Mouse (Mus musculus): ENCODE data around the gene Ift81. TPM values are rescaled to one million over a fixed set of nuclear protein-coding genes. Genes with fewer than 3 reads are reported as not detected.

The Ift81 gene
- total RNA-seq, 2 experiments from 2014 or later, result not detected

DNA sequence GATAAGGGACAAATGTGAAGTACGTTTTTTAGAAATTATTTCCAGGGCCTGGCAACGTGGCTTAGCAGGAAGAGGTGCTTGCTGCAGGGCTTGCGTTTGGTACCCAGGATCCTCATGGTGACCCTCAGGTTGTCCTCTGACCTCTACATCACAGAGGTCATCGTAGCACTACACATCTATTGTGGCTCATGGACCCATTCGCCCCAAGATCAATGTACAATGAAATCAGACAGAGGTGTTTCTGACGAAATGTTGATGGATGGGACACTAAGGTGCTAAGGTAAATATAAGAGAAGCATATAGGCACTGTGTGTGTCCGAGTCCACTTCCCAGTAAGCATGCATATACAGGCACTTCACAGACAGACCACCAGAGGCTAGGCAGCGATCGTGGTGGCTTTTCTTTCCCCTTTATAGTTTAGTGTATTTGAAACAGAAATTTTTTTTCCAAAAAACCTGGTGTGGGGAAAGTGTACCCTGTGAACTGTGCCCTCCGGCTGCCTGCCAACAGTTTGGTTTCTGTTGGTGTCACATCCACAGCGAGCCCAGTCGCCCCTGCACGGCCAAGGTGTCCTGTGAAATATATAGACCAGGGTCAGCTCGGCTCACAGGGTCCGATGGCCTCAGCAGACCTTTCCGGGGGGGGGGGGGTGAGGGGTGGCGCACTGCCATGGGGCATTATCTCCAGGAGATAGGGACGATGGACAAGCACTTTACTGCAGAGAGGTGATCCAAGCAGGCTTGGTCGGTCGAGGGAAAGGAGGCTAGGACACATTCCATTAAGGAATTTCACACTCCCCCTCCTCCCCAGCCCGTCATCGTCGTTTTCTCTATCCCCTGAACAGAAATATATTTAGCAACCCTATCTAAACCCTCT, 93.8 kb downstream of the Ift81 start:
- no peak for ATAC-seq (replicated peaks; ENCODE audit: low FRiP score, poor library complexity, severe bottlenecking)

DNA sequence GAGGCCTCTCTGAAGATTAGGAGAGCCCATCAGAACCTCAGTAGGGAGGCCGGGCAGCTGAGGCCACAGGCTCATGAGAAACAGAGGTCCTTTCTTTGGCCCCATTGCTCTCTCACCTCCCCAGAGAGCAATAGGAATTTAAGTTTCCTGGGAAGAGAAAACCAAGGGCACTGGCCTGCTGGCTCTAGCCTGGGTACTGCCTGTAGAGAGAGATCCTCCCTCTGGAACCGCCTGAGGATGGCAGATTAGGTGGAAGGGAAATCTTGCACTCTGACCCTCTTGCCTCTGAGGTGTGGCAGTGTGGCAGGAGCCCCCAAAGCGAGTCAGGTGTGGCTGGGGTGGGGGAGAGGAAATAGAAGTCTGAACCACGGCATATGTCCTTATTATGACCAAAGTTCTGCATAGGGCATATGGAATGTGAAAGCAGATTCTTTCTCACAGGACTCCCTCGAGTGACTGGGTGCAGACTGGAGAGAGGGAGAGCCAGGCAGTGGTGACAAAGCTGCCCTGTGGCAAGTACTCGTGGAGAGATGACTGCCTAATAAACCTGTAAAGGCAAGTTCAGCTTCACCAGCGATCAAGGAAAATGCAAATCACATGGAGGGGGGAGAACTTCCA, 95.2 kb downstream of the Ift81 start:
- no peak for ATAC-seq (replicated peaks; ENCODE audit: low FRiP score, poor library complexity, severe bottlenecking)

DNA sequence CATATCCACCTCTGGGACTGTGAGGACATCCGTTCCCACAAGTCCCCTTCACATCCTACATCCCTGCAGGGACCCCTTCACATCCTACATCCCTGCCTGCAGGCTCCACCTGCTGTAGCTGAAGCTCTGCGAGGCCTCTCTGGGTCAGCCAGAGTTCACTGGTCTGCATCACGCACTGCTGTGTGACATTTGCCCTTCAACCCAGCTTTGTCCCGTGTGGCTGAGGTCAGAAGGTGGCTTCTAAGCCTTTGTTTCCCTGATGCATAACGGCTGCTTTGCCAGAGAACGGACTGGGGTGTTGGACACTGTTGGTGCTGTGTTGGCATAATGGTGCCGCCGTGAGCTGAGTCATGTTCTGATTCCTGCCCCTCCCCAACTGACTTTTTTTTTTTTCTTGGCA, 96.1 kb downstream of the Ift81 start:
- ATAC-seq (replicated peaks; ENCODE audit: low FRiP score, poor library complexity, severe bottlenecking), result no peak

DNA sequence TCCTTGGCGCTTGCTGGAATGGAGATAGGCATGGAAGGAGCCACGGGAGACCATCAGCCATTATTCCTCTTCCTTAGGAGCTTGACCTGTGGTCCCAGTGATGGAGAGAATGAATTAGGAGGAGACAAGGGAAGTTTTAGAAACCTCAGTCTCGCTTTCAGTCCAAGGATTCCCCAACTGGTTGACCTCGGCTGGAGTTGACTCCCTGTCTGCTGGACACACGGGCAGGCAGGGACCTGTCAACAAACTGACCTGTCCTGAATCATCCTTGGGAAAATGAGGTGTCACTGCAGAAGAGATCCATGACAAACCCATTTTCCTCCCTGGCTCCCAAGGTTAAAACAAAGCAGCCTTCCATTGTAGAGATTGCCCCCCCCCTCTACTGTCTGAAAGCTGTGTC, 97.4 kb downstream of the Ift81 start:
- ATAC-seq (replicated peaks; ENCODE audit: low FRiP score, poor library complexity, severe bottlenecking), result no peak

DNA sequence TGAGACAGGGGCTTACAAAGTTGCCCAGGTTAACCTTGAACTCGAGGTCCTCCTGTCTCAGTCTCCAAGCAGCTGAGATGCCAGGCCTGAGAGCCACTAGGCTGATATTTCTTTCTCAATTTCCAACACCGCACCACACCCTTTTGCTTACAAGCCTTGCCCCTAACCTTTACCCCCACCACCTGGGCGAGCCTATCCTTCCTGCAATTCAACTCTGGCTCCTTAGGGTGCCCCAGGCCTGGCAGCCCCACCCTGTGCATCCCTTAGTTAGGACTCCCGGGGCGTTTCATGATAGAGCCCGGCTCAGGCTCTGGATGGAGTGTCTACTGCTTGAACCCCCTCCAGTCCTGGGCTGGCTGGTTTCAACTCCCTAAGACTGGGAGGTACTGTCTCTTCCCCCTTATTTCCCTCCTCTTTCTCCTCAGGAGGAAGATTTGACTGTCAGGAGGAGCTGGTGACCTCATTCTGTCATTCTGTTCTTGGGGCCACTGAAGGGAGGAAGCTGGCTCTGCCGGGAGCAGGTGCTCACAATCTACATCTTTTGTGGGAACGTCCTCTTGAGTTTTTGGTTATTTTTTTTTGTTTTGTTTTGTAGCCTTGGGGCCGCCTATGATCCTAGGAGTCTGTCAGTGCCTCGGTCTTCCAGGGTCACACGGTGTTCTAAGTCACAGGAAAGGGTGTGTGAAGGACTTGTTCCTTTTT, 98.1 kb downstream of the Ift81 start:
- ATAC-seq (replicated peaks; ENCODE audit: low FRiP score, poor library complexity, severe bottlenecking), result no peak

DNA sequence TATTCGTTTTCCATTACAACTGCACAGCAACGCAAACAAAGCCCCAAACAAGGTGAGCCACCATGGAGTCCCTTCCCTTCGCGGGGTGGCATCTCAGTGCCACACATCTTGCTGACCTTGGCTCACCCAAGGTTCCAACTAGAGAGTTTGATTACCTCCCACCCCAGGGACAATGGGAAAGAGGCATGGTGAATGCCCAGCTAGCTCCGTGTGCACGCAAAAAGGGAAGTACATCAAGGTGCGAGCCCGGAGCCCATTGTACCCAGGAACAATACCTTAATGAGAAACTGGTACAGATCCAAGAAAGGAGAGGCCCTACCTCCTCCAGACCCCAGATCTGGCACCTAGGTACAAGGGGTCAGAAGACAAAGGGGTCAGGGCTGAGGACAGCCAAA, 100.2 kb downstream of the Ift81 start:
- ATAC-seq (replicated peaks; ENCODE audit: low FRiP score, poor library complexity, severe bottlenecking), result no peak

DNA sequence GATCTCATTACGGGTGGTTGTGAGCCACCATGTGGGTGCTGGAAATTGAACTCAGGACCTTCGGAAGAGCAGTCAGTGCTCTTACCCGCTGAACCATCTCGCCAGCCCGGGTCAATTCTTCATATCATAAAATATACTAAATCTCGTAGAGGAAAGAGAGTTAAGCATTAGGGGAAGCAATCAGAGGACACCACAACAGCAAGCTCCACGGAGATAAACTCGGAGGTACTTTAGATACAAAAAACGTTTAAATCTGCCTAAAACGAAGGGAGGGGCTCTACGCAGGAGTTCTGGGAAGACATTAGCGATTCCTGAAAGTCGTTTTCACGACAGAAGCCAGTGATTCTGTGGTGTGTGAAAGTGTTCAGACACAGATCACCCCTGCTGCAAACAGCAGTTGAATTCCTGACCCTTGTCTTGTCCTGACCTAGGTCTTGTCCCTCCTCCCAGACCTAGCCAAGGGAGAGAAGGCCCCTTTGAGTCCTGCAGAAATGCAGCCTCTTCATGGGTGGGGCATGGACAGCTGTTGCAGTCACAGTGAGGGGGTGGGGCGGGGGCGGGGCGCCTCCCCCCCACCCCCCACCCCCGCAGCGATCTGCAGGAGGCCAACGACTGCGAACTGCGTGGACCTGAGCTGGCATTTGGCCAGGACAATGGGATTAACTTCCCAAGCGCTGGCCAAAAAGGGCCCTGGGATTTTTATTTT, 100.7 kb downstream of the Ift81 start:
- ATAC-seq (replicated peaks; ENCODE audit: low FRiP score, poor library complexity, severe bottlenecking), result no peak

DNA sequence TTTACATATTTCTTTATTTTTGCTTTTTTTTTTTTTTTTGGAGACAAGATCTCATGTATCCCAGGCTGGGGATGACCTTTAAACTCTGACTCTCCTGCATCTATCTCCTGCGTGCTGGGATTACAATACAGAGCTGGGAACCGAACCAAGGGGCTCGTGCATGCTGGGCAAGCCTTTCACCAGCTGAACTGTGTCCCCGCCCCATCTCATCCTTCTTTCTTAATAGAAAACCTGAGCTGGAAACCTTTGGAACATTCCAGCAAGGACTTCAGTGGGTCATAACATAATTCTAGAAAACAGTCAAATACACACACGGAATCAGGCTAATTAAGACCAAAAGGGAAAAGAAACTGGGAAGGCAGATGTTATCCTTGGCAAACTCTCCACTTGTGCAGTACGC, 102.3 kb downstream of the Ift81 start:
- no peak for ATAC-seq (replicated peaks; ENCODE audit: low FRiP score, poor library complexity, severe bottlenecking)

DNA sequence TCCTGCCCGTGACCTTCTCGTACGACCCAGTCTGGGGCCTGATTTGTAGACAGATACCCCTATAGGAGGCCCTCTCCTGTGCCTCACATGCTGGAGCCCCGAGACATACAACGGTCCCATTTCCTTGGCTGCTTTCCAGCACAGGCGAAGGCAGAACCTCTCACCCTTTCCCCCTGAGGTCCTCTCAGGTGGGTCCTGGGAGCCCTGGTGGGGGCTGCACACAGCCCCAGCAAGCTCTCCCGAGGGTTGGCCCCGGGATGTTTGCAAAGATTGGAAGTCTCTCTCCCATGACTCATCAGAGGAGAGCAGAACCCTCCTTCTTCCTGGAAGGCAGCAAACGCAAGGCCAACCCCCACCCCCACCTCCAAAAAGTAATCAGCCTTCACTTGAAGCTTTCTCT, 102.9 kb downstream of the Ift81 start:
- no peak for ATAC-seq (replicated peaks; ENCODE audit: low FRiP score, poor library complexity, severe bottlenecking)

DNA sequence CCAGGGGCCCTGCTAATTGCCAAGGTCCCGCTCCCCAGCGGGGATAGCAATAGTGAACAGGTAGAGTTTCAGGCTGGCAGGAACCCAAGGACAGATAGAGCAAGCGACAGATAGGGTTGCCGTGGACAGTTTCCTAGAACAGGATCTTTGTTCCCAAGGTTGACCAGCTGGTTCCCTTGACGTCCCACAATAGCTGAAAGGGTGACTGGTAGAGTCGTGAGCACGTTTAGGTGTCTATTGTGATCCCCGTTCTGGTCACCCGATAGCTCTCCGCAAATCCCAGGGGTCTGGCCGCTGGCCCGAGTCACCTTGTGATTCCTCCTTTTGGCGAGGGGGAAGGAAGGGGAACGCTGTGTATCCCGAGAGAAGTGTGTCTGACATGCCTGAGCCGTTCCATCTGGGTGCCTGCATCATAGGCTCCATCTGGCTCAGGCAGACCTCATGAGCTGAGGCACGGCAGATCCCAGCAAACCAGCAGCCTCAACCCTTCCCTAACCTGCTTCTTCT, 103.6 kb downstream of the Ift81 start:
- no peak for ATAC-seq (replicated peaks; ENCODE audit: low FRiP score, poor library complexity, severe bottlenecking)

DNA sequence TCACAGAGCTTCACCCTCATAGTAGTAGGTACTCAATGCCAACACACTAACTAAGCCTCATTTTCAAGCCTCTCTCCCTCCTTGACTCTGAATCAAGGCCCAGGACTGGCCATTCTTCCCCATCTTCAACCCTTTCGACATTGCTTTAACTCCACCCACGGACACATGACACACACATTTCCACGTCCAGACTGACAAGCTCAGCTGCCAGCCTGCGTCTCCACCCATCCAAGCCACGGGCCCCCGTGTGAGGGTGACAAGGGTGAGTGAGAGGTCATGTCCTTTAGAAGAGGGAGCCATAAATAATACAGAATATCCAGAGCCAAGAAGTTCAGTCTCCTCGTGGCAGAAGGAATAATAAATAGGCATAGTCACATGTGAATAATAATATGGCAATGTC, 104.7 kb downstream of the Ift81 start:
- ATAC-seq (replicated peaks; ENCODE audit: low FRiP score, poor library complexity, severe bottlenecking), result no peak

DNA sequence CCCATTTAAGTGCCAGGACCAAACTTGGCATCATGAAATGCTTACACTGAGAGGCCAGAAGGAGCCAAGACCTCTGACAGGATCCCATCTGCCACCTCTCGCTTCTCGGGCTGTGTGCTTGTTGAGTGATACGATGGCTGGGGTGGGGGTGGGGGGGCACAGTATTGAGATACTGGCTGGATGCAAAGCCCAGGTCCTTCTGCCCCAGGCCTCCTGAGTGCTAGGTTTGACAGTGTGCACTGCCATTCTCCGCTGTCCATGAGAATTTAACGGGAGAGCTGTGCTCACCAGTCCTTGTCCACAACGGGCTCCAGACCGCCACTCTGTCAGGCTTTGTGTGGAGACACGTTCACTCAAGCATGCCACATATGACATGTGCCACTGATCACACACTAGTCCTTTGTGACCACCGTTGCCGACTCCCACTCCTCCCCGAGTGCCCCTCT, 105.4 kb downstream of the Ift81 start:
- no peak for ATAC-seq (replicated peaks; ENCODE audit: low FRiP score, poor library complexity, severe bottlenecking)

DNA sequence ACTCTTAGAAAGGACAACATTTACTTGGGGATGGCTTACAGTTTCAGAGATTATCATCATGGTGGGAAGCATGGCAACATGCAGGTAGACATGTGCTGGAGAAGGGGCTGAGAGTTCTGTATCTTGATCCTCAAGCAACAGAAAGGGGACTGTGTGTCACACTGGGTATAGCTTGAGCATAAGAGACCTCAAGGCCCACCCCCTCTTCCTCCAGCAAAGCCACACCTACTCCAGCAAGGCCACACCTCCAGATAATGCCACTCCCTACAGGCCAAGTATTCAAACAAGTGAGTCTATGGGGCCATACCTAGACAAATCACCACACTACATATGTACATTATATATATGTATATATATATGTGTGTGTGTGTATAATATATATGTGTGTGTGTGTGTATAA, 106.9 kb downstream of the Ift81 start:
- ATAC-seq (replicated peaks; ENCODE audit: low FRiP score, poor library complexity, severe bottlenecking), result no peak

DNA sequence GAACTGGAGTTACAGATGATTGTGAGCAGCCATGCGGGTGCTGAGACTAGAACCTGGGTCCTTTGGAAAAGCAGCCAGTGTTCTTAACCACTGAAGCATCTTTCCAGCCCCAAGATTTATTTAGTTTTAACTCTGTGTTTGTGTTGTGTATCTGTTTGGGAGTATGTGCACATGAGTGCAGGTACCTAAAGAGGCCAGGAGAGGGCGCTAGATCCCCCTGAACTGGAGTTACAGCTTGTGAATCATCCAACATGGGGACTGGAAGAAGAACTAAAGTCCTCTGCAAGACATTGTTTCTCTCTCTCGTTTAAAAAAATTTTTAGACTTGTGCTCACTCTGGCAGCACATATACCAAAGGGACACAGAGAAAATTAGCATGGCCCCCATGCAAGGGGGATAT, 107.9 kb downstream of the Ift81 start:
- no peak for ATAC-seq (replicated peaks; ENCODE audit: low FRiP score, poor library complexity, severe bottlenecking)

DNA sequence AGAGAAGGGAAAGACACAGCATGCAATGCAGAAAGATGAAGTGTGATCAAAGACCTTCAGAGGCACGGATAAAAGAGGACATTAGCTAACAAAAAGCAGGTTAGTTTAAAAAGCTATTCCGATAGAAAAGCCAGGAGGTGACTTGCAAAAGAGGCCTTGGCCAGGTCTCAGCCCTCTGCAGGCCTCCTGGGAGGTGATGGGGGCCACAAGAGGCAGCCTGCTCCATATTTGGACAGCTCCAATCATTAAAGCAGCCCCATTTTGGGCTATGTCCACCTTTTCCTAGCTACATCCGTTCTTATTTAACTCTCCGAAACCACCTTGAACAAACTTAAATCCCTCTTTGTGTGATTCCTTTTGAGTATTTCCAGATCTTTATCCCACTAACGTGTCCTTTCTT, 108.8 kb downstream of the Ift81 start:
- no peak for ATAC-seq (replicated peaks; ENCODE audit: low FRiP score, poor library complexity, severe bottlenecking)

DNA sequence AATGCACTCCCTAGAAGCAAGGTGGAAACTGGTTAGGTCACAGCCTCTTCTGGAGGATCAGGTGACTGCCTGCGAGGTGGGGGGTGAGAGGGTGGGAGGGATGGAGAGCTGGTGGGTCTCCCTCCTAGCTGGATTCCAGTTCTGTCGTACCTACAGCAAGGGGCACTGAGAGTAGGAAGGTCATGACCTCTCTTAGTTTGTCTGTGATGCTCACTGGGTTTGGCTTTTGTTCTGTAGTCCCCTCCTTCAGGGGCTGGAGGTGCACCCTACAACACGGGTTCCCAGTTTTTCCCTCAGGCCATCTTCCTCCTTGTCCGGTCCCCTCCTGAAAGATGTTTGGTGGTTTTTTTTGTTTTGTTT, 110.6 kb downstream of the Ift81 start:
- no peak for ATAC-seq (replicated peaks; ENCODE audit: low FRiP score, poor library complexity, severe bottlenecking)

DNA sequence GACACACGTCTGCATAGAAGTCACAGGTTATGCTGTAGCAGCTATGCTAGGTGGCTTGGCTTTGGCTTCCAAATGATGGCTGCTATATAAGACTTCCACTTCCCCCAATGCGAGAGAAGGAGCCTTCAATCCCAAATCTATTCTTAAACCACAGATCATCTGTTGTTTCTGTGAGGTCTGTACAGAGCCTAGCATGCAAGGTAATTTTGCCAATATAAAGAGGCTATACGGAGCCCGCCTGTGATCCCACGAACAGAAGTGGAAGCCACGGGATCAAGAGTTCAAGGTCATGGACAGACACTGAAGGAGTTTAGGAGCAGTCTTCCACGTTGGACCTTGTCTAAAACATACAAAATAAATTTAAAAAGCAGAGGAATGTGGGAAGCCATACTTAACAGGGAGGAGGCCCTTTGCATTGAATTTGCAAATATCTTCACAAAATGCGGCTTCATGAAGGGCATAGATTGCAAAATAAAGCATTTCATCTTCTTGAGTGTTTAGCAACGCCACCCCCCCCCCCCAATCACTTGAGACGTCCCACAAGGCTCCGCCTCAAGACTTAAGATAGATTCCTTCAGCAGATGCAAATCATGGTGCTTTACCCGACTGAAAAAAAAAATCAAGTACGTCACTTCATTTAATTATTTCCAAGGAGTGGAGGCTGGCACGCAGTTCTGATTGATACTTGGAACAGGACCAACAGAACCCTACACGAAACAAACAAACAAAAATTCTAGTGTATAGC, 111.1 kb downstream of the Ift81 start:
- ATAC-seq (replicated peaks; ENCODE audit: low FRiP score, poor library complexity, severe bottlenecking), result no peak

DNA sequence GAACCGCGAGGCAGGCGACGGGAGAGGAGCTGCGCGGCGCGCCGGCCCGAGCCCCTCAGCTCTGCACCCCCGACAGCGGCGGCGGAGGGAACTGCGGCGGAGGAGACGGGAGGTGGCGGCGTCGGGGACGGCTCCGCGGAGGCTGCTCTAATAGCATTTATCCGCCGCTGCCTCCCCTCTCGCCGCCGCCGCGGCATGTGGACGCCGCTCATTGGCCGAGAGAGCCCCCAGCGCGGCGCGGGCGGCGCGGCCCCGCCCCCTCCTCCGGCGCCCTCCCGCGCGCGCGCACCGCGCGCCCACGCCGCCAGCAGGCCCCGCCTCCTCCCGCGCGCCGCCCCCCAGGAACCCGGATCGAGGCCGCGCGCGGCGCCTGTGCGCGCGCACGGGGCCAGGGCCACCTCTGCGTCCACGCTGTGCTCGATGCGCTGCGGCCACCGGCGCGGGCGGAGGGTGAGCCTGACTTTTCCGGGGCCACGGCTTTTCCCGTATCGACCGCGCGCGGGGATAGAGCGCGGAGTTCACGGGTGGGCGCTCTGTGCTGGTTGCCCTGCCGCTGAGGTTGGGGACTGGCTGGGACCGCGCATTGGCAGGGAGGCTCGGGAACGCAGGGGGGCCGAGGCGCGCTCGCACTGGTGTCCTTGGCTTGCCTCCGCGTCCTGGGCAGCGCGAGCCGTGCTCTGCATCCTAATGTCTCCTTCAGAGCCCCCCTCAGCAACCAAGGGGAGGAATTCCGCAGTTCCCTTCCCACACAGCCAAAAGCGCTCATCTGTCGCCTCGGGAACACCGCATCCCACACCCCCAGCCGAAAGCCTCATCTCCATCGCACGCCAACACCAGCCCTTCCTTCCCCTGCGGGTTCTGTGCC, 112.0 kb downstream of the Ift81 start, which contains the start of gene Atp2a2:
Gene Atp2a2, minus strand, starts transcription at position 149 of the 865 bp plus-strand sequence.
- ATAC-seq (replicated peaks; ENCODE audit: low FRiP score, poor library complexity, severe bottlenecking), result peak; percentile 97
